Mouse (Mus musculus) heart, embryonic 11.5 days (tissue): ENCODE data around the gene Mmp9. TPM values are rescaled to one million over a fixed set of nuclear protein-coding genes. Genes with fewer than 3 reads are reported as not detected.

Source experiments
- ATAC-seq: fragments of 200-750 bp; cut with Nextera tagmentation; replicated peaks from 2 replicates; pipeline ENCODE4 v1.8.0; 2017; ENCODE audit warnings: moderate library complexity; ENCODE audit not compliant: insufficient number of reproducible peaks, low FRiP score, low TSS enrichment
- H3K27ac ChIP-seq: fragments of 300-500 bp; sonication (generic); 2 replicates; pipeline ENCODE4 v1.5.1; 2014; ENCODE audit warnings: mild to moderate bottlenecking, low read depth, low read length
- H3K27me3 ChIP-seq: fragments of 300-500 bp; sonication (generic); 2 replicates; pipeline ENCODE4 v1.6.1; 2014; ENCODE audit warnings: mild to moderate bottlenecking, low read length, mixed read lengths; ENCODE audit not compliant: control insufficient read depth, insufficient read depth
- H3K36me3 ChIP-seq: fragments of 300-500 bp; sonication (generic); 2 replicates; pipeline ENCODE4 v1.6.1; 2014; ENCODE audit warnings: mild to moderate bottlenecking, low read length, moderate library complexity, mixed read lengths; ENCODE audit not compliant: control insufficient read depth, insufficient read depth
- H3K4me1 ChIP-seq: fragments of 300-500 bp; sonication (generic); 2 replicates; pipeline ENCODE4 v1.6.1; 2014; ENCODE audit warnings: low read length; ENCODE audit not compliant: control insufficient read depth, insufficient read depth
- H3K4me2 ChIP-seq: fragments of 300-500 bp; sonication (generic); 2 replicates; pipeline ENCODE4 v1.6.1; 2014; ENCODE audit warnings: mild to moderate bottlenecking, moderate library complexity
- H3K4me3 ChIP-seq: fragments of 300-500 bp; sonication (generic); 2 replicates; pipeline ENCODE4 v1.5.1; 2014; ENCODE audit warnings: low read depth, low read length
- H3K9ac ChIP-seq: fragments of 300-500 bp; sonication (generic); 2 replicates; pipeline ENCODE4 v1.6.1; 2014; ENCODE audit warnings: mild to moderate bottlenecking, low read depth, low read length, moderate library complexity
- H3K9me3 ChIP-seq: fragments of 300-500 bp; sonication (generic); replicated peaks from 2 replicates; pipeline ENCODE4 v1.6.1; 2016; ENCODE audit warnings: low read length; ENCODE audit not compliant: control insufficient read depth
- WGBS: fragments of 180-500 bp; shearing (Covaris S2); extraction: QIAGEN DNeasy Blood & Tissue Kit; methylation state at CpG from one replicate; pipeline ENCODE4 v1.1.7; 2014; ENCODE audit not compliant: insufficient replicate concordance; 5-methylcytosine and 5-hydroxymethylcytosine counted together
- polyA plus RNA-seq: library from polyadenylated mRNA; unstranded; fragments of >200 nt; fragmentation: Nextera tagmentation; extraction: Ambion mirVana; gene quantifications from 2 replicates; pipeline ENCODE4 v1.2.1, GENCODE M21; 2014

Mmp9 gene
- polyA plus RNA-seq, 1 experiment from 2014 or later: 0.16 TPM

DNA sequence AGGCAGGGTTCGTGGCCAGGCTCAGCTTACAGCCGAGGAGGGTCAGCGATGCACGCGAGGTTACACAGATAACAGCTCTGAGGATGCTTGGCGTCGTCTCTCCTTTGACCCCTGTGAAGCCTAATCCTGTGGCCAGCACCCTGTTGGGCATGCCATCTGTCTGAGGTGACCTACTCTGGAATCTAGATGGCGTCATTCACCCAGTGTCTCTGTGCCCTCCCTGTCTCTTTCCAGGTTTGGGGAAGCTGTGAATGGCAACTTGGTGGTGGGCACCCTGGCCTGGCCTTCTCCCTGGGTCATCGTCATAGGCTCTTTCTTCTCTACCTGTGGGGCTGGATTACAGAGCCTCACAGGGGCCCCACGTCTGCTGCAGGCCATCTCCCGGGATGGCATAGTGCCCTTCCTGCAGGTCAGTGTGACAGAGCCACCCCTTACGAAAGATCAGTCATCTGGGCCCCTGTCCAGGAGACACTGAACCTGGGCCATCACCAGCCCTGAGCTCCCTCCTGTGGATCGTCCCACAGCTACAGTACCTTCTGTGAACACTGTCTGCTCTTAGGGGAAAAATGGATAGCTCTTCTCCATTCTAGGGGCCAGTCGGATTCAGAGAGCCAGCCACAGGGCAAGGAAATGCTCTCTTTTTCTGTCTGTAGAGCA, 45.9 kb downstream of the Mmp9 start:
- Histone ChIP-seq H3K4me1 (no peaks in the 10 kb centered on the region), H3K27ac (no peak overlapping the region), H3K9me3 (no peaks in the 10 kb centered on the region), H3K4me2 (no peak overlapping the region), H3K4me3 (no peak overlapping the region), H3K27me3 (peaks cover 7% of the 10 kb centered on the region), H3K9ac (no peak overlapping the region), H3K36me3 (no peaks in the 10 kb centered on the region)
- 53% methylated on average over 14 of the region's 14 CpGs for WGBS
- ATAC-seq: no peak

DNA sequence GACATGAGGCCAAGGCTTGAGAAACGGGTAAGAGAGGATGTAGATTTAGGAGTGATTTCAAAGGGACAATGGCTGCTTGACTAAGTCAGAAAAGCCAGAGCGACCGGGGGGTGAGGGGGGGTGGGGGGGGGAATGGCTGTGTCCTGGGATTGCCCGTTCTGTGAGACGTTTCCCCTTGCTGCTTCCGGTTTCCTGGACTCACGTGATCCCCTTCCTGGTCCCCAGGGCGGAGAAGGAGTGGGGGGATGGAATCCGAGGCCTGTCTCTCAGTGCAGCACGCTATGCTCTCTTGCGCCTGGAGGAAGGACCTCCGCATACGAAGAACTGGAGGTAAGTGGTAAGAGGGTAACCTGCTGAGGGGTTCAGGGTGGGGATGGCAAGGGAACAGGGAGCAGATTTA, 48.2 kb downstream of the Mmp9 start:
- no peak overlapping the region for H3K27ac ChIP-seq
- no peaks in the 10 kb centered on the region for H3K9me3 ChIP-seq
- H3K27me3 ChIP-seq: peaks cover 7% of the 10 kb centered on the region
- H3K4me1 ChIP-seq: no peaks in the 10 kb centered on the region
- no peak for ATAC-seq
- no peaks in the 10 kb centered on the region for H3K36me3 ChIP-seq
- H3K4me3 ChIP-seq: no peak overlapping the region
- H3K4me2 ChIP-seq: no peak overlapping the region
- no peak overlapping the region for H3K9ac ChIP-seq
- WGBS: 57% methylated on average over 13 of the region's 13 CpGs

DNA sequence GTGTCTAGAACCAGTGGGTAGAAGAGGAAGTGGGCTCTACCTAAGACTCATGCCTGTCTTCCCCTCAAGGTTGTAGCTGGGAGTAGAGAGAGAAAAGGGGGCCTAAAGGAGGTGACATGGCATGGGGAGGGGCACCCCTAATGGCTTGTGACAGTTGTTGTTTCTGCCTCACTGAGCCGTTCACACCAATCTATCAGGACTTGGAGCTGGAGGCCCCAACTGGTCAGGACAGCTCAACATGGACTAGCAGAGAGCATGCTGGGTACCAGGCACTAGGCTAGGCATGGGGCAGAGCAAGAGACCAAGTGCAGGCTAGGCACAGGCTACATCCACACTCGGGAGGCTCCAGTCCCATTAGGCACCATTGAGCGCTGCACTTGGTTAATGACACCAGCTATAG, 50.5 kb downstream of the Mmp9 start:
- Histone ChIP-seq H3K27me3 (peaks cover 24% of the 10 kb centered on the region), H3K4me2 (no peak overlapping the region)
- WGBS: 74% methylated on average over 3 of the region's 3 CpGs

DNA sequence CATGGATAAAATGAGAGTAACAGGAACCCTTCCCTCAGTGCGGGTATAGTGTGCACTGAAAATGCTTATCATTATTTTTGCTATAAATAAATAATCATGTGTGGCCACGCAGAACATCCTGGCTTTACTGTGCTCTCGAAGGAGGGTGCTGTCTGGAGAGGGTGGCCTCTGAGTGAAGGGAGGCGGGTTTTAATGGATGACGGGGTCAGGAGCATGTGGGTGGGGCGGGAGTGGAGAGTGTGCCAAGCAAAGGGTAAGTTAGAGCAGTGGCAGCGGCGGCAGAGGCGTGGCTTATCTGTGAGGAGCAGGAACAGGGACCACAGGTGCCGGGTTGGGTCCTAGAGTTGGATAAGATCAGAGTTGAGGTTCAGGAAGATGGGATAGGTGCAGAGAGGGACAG, 51.2 kb downstream of the Mmp9 start:
- peaks cover 27% of the 10 kb centered on the region for H3K27me3 ChIP-seq
- H3K4me2 ChIP-seq: no peak overlapping the region
- H3K9me3 ChIP-seq: no peaks in the 10 kb centered on the region
- no peaks in the 10 kb centered on the region; the same call in 1 of the 2 replicates for H3K4me1 ChIP-seq
- 39% methylated on average over 10 of the region's 10 CpGs for WGBS
- no peak overlapping the region for H3K9ac ChIP-seq
- ATAC-seq: no peak
- H3K4me3 ChIP-seq: no peak overlapping the region
- no peak overlapping the region for H3K27ac ChIP-seq
- H3K36me3 ChIP-seq: no peaks in the 10 kb centered on the region

More for the DNA sequence above, 50.5 kb downstream of the Mmp9 start:
- Histone ChIP-seq H3K9me3 (no peaks in the 10 kb centered on the region), H3K9ac (no peak overlapping the region), H3K27ac (no peak overlapping the region), H3K36me3 (no peaks in the 10 kb centered on the region), H3K4me1 (no peaks in the 10 kb centered on the region; the same call in 1 of the 2 replicates), H3K4me3 (no peak overlapping the region)
- ATAC-seq: no peak

DNA sequence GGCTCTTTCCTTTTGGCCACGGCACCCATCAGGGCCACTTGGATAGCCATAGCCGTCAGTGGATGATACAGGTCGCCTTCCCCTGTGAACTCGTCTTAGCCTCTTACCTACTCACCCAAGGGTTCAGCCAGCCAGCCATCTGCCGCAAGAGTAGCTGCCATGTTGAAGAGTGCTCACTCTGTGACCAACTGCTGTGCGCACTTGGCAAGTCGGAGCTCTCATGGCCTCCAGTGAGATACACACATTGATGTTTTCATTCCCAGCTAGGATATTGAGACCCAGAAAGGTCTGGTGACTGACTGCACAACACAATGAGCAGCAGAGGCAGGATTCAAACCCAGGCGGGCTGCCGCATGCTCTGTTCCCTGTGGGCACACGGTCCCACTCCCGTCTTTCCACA, 53.6 kb downstream of the Mmp9 start:
- WGBS: 81% methylated on average over 11 of the region's 11 CpGs
- no peak overlapping the region for H3K27ac ChIP-seq
- H3K9ac ChIP-seq: no peak overlapping the region
- H3K27me3 ChIP-seq: peaks cover 51% of the 10 kb centered on the region
- peaks cover 15% of the 10 kb centered on the region for H3K4me1 ChIP-seq
- no peak overlapping the region for H3K4me2 ChIP-seq
- no peak for ATAC-seq
- no peaks in the 10 kb centered on the region for H3K9me3 ChIP-seq
- no peak overlapping the region for H3K4me3 ChIP-seq
- no peaks in the 10 kb centered on the region for H3K36me3 ChIP-seq

DNA sequence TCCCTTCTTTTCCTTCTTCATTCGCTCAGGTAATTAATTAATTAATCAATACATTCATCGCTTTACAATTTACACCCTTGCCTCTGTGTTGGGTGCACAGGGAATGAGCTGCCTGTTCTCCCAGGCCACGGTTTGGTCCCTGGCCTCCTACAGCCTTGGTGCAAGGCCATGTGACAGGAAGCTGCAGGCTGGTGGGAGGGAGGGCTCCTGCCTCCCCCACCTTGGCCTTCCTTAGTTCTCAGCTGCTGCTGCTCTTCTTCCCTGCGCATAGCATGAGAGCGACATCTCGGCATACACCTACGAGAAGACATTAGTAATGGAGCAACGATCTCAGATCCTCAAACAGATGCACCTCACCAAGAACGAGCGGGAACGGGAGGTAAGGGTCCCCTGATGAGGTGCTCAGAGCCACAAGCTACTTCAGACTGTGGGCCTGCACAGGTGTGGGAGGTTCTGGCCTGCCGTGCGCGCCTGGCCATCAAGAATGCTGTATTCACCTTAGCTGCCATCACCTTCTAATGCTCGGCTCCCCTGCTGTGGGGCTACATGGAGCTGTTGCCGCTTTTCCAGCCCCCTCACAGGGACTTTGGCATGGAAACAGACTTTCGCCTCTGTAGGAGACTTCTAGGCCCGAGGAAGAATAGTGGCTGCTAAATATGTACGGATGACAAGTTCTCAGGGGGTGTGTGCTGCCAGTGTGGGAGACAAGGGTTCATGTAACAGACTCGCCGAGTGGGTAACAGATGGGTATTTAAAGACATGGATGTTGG, 54.3 kb downstream of the Mmp9 start:
- Histone ChIP-seq H3K9me3 (no peaks in the 10 kb centered on the region), H3K9ac (no peak overlapping the region), H3K4me1 (peaks cover 15% of the 10 kb centered on the region), H3K4me2 (no peak overlapping the region), H3K27me3 (peaks cover 51% of the 10 kb centered on the region), H3K4me3 (no peak overlapping the region), H3K36me3 (no peaks in the 10 kb centered on the region), H3K27ac (no peak overlapping the region)
- no peak for ATAC-seq
- 47% methylated on average over 21 of the region's 21 CpGs for WGBS

DNA sequence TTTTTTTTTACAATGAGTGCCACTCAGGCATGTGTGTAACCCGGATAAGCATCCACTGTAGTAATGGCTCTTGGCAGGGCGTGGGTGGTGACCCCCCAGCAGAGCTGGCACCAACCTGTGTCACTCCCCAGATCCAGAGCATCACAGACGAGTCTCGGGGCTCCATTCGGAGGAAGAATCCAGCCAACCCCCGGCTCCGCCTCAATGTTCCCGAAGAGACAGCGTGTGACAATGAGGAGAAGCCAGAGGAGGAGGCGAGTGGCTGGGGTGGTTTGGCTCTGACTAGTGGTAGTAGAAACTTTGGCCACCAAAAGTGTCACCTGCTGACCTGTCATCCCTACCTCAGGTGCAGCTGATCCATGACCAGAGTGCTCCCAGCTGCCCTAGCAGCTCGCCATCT, 55.4 kb downstream of the Mmp9 start:
- peaks cover 54% of the 10 kb centered on the region for H3K27me3 ChIP-seq
- no peaks in the 10 kb centered on the region for H3K9me3 ChIP-seq
- H3K4me3 ChIP-seq: no peak overlapping the region
- 67% methylated on average over 11 of the region's 11 CpGs for WGBS
- ATAC-seq: no peak
- no peak overlapping the region for H3K27ac ChIP-seq
- H3K36me3 ChIP-seq: peaks cover 4% of the 10 kb centered on the region
- H3K4me2 ChIP-seq: no peak overlapping the region
- no peak overlapping the region for H3K9ac ChIP-seq
- peaks cover 15% of the 10 kb centered on the region for H3K4me1 ChIP-seq

DNA sequence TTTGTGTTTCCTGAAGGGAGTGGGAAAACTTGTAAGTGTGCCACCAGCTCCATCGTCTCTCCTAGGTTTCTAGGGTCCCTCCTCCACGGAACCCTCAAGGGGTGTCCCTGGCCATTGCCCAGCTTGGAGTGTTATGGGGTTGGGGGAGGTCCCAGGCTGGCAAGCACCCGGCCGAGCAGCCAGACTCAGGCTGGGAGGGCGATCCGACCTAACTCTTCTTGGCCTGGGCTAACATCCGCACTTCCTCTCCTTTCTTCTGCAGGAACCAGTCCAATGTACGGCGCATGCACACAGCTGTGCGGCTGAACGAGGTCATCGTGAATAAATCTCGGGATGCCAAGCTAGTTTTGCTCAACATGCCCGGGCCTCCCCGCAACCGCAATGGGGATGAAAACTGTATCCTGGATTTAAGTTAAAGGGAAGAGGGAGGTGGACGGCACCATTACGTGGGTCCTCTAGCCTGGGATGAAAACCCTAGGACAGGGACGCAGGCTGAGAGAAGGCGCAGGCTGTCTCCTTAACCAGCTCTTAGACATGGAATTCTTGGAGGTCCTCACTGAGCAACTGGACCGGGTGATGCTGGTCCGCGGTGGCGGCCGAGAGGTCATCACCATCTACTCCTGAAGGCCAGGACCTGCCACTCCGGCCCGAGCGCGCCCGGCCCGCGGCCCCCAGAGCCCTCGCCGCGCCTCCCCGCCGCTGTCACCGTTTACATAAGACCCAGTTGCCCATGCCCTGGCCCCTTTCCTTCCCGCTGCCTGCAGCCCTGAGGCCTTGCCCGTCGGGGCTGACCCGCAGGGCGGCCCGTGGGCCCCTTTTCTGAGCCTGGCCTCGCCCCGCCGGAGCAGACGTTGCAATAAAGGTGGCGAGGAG, 56.5 kb downstream of the Mmp9 start:
- H3K4me2 ChIP-seq: peak overlapping the region; percentile 87
- H3K4me1 ChIP-seq: peaks cover 15% of the 10 kb centered on the region
- no peak overlapping the region for H3K27ac ChIP-seq
- H3K9ac ChIP-seq: peak overlapping the region; percentile 62
- peak overlapping the region; percentile 45 for H3K4me3 ChIP-seq
- ATAC-seq: no peak
- H3K9me3 ChIP-seq: no peaks in the 10 kb centered on the region
- 8% methylated on average over 49 of the region's 49 CpGs for WGBS
- peaks cover 54% of the 10 kb centered on the region for H3K27me3 ChIP-seq
- peaks cover 14% of the 10 kb centered on the region for H3K36me3 ChIP-seq
